In the genomic region with DNA sequence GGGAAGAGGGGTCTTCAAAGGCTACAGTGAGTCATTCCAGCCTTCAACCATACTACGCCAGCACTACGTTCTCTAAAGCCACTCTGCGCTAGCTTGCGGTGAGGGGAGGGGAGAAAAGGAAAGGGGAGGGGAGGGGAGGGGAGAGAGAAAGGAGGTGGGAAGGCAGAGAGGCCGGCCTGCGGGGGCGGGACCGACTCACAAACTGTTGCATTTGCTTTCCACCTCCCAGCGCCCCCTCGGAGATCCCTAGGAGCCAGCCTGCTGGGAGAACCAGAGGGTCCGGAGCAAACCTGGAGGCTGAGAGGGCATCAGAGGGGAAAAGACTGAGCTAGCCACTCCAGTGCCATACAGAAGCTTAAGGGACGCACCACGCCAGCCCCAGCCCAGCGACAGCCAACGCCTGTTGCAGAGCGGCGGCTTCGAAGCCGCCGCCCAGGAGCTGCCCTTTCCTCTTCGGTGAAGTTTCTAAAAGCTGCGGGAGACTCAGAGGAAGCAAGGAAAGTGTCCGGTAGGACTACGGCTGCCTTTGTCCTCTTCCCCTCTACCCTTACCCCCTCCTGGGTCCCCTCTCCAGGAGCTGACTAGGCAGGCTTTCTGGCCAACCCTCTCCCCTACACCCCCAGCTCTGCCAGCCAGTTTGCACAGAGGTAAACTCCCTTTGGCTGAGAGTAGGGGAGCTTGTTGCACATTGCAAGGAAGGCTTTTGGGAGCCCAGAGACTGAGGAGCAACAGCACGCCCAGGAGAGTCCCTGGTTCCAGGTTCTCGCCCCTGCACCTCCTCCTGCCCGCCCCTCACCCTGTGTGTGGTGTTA, we compare ENCODE assay signal across 8 mouse cellular contexts. TPM values are rescaled to one million over a fixed set of nuclear protein-coding genes. Genes with fewer than 3 reads are reported as not detected.
A peak's percentile ranks its signal among the peaks of the same experiment; 100 is the strongest.
DNase-seq lines count a peak whose midpoint lies in the region; ATAC-seq and TF ChIP-seq lines count a peak whose summit lies in the region.

TSS of gene Ar (plus strand) at position 239 of the 812 bp plus-strand sequence.

- no peaks in the 10 kb centered on the region for H3K36me3 ChIP-seq in C2C12 (ENCODE audit: control insufficient read depth, insufficient read depth)
- no peaks in the 10 kb centered on the region for H3K36me3 ChIP-seq in heart, postnatal 0 days (replicated peaks; ENCODE audit: control insufficient read depth, insufficient read depth, low read length)
- no peaks in the 10 kb centered on the region for H3K36me3 ChIP-seq in kidney, postnatal 0 days (ENCODE audit: insufficient read depth, low read length)

- no peak for ATAC-seq in heart, postnatal 0 days (ENCODE audit: insufficient read depth, low read depth)
- no peak; the same call in 1 of the 2 replicates for ATAC-seq in kidney, postnatal 0 days (replicated peaks; ENCODE audit: low FRiP score, low read depth)
- no peak for ATAC-seq in cerebellum, adult (ENCODE audit: insufficient number of reproducible peaks, low FRiP score, low TSS enrichment)

- H3K4me3 ChIP-seq in C2C12 (ENCODE audit: insufficient read depth, poor library complexity, severe bottlenecking): peak within 1 kb of the TSS; percentile 30
- peak within 1 kb of the TSS; percentile 50 for H3K4me3 ChIP-seq in embryonic fibroblast, embryonic 13.5 days (ENCODE audit: insufficient read depth, low read length)
- peak within 1 kb of the TSS; percentile 44 for H3K4me3 ChIP-seq in heart, postnatal 0 days (ENCODE audit: low read depth, low read length)
- peak within 1 kb of the TSS; percentile 31 for H3K4me3 ChIP-seq in kidney, postnatal 0 days (replicated peaks; ENCODE audit: low read depth, low read length)

- no peaks in the 10 kb centered on the region for H3K9me3 ChIP-seq in heart, postnatal 0 days (replicated peaks; ENCODE audit: control insufficient read depth, low read length)
- no peaks in the 10 kb centered on the region for H3K9me3 ChIP-seq in kidney, postnatal 0 days (replicated peaks; ENCODE audit: low read length)

- 18% methylated on average over 27 of the region's 27 CpGs for whole genome bisulfite sequencing in heart, postnatal 0 days
- 26% methylated on average over 27 of the region's 27 CpGs for WGBS in kidney, postnatal 0 days

- no peaks in the 10 kb centered on the region for H3K4me1 ChIP-seq in embryonic fibroblast, embryonic 13.5 days (ENCODE audit: control insufficient read depth, insufficient read depth, low read length)
- no peaks in the 10 kb centered on the region for H3K4me1 ChIP-seq in heart, postnatal 0 days (ENCODE audit: control insufficient read depth, insufficient read depth)
- H3K4me1 ChIP-seq in kidney, postnatal 0 days (replicated peaks; ENCODE audit: insufficient read depth, low read length): no peaks in the 10 kb centered on the region

- TF ChIP-seq EP300 in heart, postnatal 0 days (IDR thresholded peaks at IDR 0.05; ENCODE audit: low read depth): no peak

- peak; percentile 37; the same call in 1 of the 2 replicates for TF ChIP-seq POLR2A in embryonic fibroblast, embryonic 13.5 days (IDR thresholded peaks at IDR 0.05; ENCODE audit: low read depth, low read length)

- no peak within 1 kb of the TSS; the same call in 1 of the 2 replicates for H3K9ac ChIP-seq in heart, postnatal 0 days (replicated peaks; ENCODE audit: low read depth, low read length)
- H3K9ac ChIP-seq in kidney, postnatal 0 days (ENCODE audit: low read depth, low read length): no peak within 1 kb of the TSS

- H3K4me2 ChIP-seq in heart, postnatal 0 days (ENCODE audit: low read depth, low read length): peak within 1 kb of the TSS; percentile 68
- peak within 1 kb of the TSS; percentile 60 for H3K4me2 ChIP-seq in kidney, postnatal 0 days (ENCODE audit: low read length)

- TF ChIP-seq CTCF in C2C12 (IDR thresholded peaks at IDR 0.05; ENCODE audit: control insufficient read depth, insufficient read depth, insufficient read length): no peak
- TF ChIP-seq CTCF in embryonic fibroblast, embryonic 13.5 days (IDR thresholded peaks at IDR 0.05; ENCODE audit: borderline replicate concordance, insufficient read depth, low read length): no peak
- TF ChIP-seq CTCF in heart, postnatal 0 days (IDR thresholded peaks at IDR 0.05; ENCODE audit: low read depth): no peak
- no peak for TF ChIP-seq CTCF in kidney, postnatal 0 days (IDR thresholded peaks at IDR 0.05; ENCODE audit: low read depth)

- H3K79me3 ChIP-seq in C2C12 (ENCODE audit: low read depth): peaks cover 1% of the 10 kb centered on the region

- peak within 1 kb of the TSS; percentile 69 for H3ac ChIP-seq in C2C12 (ENCODE audit: control insufficient read depth, insufficient read length, low read depth)

- peaks cover 13% of the 10 kb centered on the region for H3K79me2 ChIP-seq in C2C12 (ENCODE audit: control insufficient read depth, insufficient read depth)

- H3K27me3 ChIP-seq in C2C12 (ENCODE audit: control insufficient read depth, insufficient read depth, insufficient read length): no peaks in the 10 kb centered on the region
- peaks cover 20% of the 10 kb centered on the region; the same call in 1 of the 2 replicates for H3K27me3 ChIP-seq in heart, postnatal 0 days (ENCODE audit: control insufficient read depth, insufficient read depth, low read length)
- no peaks in the 10 kb centered on the region; the same call in 1 of the 2 replicates for H3K27me3 ChIP-seq in kidney, postnatal 0 days (ENCODE audit: insufficient read depth, low read length)

- no peak within 1 kb of the TSS for H3K27ac ChIP-seq in embryonic fibroblast, embryonic 13.5 days (ENCODE audit: insufficient read depth, low read length)
- H3K27ac ChIP-seq in heart, postnatal 0 days (ENCODE audit: low read depth): no peak within 1 kb of the TSS
- no peak within 1 kb of the TSS for H3K27ac ChIP-seq in kidney, postnatal 0 days

- peak; percentile 59 for DNase-seq in Muller cell, postnatal 12 days (ENCODE audit: inconsistent ontology term)
- no peak for DNase-seq in heart, postnatal 0 days (ENCODE audit: low spot score)
- peak; percentile 14 for DNase-seq in kidney, postnatal 0 days (ENCODE audit: low spot score)
- DNase-seq in lung, postnatal 14 days: peak; percentile 0
- DNase-seq in skeletal muscle tissue, adult 2 months (ENCODE audit: low read depth, low spot score): peak; percentile 30

TF ChIP-seq in C2C12, 6 proteins besides CTCF, POLR2A, EP300 and RAD21:
- TF ChIP-seq MYOG (IDR thresholded peaks at IDR 0.05; ENCODE audit: control insufficient read depth, extremely low read depth, insufficient read length) (no peak), MYOD1 (IDR thresholded peaks at IDR 0.05; ENCODE audit: control insufficient read depth, insufficient read length, low read depth) (no peak), FOSL1 (IDR thresholded peaks at IDR 0.05; ENCODE audit: insufficient read depth, low read length, poor library complexity, severe bottlenecking) (no peak), USF1 (IDR thresholded peaks at IDR 0.05; ENCODE audit: low read depth) (no peak), CEBPB (IDR thresholded peaks at IDR 0.05; ENCODE audit: low read depth) (no peak), MAX (IDR thresholded peaks at IDR 0.05) (no peak)

RNA-seq across cellular contexts. Expression of gene Ar, which starts in this region (rescaled TPM):
- 0.89 TPM for polyA plus RNA-seq in C2C12 (2012; fragmentation: generic; extraction: Trizol)
- polyA plus RNA-seq in embryonic fibroblast, embryonic 13.5 days (2011; ENCODE audit: insufficient read length, low read depth, missing spikeins): 4.1 and 4.7 TPM in 2 replicates
- 0.08 and 0.19 TPM in 2 replicates for total RNA-seq in heart, postnatal 0 days (2014; rRNA removed; ENCODE audit: low replicate concordance)
- 0.15 and 0.21 TPM in 2 replicates for polyA plus RNA-seq in heart, postnatal 0 days (2015; fragmentation: Nextera tagmentation; extraction: Ambion mirVana)
- 1.1 and 1.3 TPM in 2 replicates for polyA plus RNA-seq in kidney, postnatal 0 days (2015; fragmentation: Nextera tagmentation; extraction: Ambion mirVana)
